Mouse (Mus musculus) MEL (cell line): ENCODE results near the gene Acsm1.

ENCODE experiments used
- CHD2 ChIP-seq: IDR thresholded peaks from 2 replicates; pipeline ENCODE4 v1.6.1; 2011; ENCODE audit warnings: low read length, improper control_type of control experiment
- CTCF ChIP-seq, 3 experiments: IDR thresholded peaks in 2 of 3; conservative IDR thresholded peaks in 1 of 3; 2 replicates each; pipeline ENCODE4 v1.5.1; 2011 to 2012; ENCODE audit warnings: low read length in 3 of 3, low read depth in 2 of 3, mild to moderate bottlenecking in 2 of 3, improper control_type of control experiment in 1 of 3, inconsistent platforms in 1 of 3, mixed read lengths in 1 of 3, moderate library complexity in 1 of 3; ENCODE audit not compliant: control insufficient read depth in 1 of 3, insufficient read depth in 1 of 3, poor library complexity in 1 of 3, severe bottlenecking in 1 of 3
- GATA1 ChIP-seq: IDR thresholded peaks from 2 replicates; pipeline ENCODE4 v1.6.1; 2011; ENCODE audit warnings: low read depth, low read length, improper control_type of control experiment
- MAFK ChIP-seq: IDR thresholded peaks from 2 replicates; pipeline ENCODE4 v1.6.1; 2011; ENCODE audit warnings: low read depth, mild to moderate bottlenecking, low read length, improper control_type of control experiment, borderline replicate concordance

- TF ChIP-seq CTCF (IDR thresholded peaks at IDR 0.05 in 2 of 3, conservative IDR thresholded peaks at IDR 0.05 in 1 of 3; ENCODE audit: control insufficient read depth in 1 of 3, insufficient read depth in 1 of 3, low read depth in 2 of 3, low read length in 3 of 3, poor library complexity in 1 of 3, severe bottlenecking in 1 of 3) (no peak), CHD2 (no peak), MAFK (no peak), GATA1 (no peak)
Observed at GRCm38 (mm10) chr7:119694926-119695325, 88.1 kb downstream of the Acsm1 start.
